Mouse (Mus musculus) forelimb bud, embryonic 11.5 days (tissue): Measurements from ENCODE around the gene Ccdc33.

Source experiments
- DNase-seq: peaks from one replicate; pipeline ENCODE4 v3.0.0-alpha.2; 2012; ENCODE audit warnings: low read depth, low spot score

Ccdc33 gene

DNA sequence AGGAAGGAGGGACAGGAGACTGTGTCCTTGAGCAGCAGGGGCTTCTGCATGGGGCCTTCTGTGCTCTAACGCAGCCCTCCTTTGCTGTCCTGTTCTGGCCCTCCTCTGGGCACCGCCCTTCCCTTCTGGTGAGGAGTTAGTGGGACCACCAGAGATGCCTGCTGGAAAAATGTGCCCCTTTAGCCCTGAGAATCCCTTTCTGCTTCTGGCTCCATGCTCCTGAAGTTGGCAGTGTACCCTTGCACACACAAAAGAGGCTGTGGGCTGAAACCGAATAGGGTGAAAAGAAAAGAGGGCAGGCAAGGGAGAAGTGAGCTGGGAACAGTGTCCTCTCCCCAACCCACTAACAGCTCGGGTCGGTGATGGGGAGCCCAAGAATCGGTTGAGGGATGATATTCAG lies 69.4 kb downstream of the Ccdc33 start:
- no peak for DNase-seq

DNA sequence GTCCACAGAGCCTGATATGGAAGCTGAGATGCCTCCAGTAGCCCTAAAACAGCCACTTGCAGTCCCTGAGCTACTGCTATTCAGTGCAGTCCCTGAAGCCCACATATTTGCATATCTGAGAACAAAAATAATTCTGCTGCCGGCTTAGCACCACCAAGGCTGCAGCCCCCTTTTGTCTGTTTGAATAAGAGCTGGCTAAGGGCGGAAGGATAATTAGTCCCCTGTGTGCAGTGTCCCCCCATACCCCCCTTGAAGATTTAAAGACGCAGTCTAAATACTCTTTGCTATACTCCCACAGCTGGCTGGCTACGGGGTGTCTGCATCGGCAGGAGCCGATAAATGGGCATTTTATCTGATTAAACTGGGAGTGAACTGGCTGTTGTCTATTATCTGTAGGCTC lies 70.0 kb downstream of the Ccdc33 start:
- no peak for DNase-seq

- DNase-seq = no peak
Observed at GRCm38 (mm10) chr9:58047061-58047460, 71.6 kb downstream of the Ccdc33 start.

GRCm38 (mm10) chr9:58045646-58046045 lies 73.0 kb downstream of the Ccdc33 start:
- no peak for DNase-seq

DNA sequence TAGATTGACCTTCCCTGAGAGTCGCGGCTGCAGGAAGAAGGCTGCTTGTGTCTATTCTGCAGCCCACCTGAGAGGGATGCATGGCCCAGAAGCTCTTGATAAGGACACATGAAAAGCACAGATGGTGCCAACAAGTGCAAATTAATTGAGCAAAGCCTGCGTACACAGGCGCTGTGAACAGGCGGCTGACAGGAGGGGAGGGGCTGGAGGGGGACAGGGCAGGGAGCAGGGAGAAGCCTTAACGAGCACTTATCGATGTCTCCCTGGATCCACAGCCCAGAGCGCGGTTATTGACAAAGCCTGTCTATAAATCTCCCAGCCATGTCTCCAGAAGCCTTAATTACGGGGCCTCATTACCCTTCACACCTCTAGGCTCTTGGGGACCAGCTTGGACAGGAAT lies 73.8 kb downstream of the Ccdc33 start:
- DNase-seq = no peak

DNA sequence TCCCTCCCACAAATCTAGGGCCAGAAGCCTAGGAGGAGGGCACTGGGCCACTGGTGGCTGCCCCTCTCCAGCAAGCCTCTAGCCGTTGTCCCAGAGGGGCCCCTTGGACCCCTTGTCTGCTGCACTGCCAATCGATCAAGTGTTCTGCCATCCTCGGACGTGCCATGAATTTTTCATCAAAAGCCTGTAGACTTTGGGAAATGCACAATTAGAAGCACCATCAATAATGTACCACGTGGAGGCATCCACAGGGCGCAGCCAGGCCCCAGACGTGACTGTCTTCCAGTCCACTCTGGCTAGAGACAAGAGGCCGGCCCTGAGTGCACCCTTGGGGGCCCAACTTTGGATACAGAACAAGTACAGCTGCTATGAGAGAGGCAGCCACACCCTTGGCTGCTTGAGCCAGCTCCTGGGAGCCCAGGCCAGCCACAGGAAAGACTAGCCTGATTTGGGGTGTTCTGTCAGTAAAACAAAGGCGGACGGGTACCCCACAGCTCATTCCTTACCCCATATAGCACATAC lies 75.1 kb downstream of the Ccdc33 start:
- DNase-seq = no peak

DNA sequence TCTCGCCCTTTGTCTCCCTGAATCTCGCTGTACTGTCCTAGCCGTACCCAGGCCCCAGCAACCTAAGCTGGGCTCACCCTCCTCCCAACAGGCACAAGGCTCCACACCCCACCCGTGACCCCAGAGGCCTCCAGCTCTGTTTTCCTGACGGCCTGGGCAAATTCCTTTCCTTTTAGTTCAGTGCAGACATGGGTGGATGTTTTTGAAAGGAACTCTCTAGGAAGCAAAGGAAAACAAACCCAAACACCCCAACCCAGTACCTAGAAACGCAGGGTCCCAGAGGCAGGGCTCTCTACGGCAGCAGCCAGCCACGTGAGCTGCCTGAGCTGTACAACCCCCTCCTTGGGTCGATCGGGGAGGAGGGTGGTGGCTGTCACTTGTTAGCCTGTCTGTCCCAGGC lies 76.2 kb downstream of the Ccdc33 start:
- no peak for DNase-seq

DNA sequence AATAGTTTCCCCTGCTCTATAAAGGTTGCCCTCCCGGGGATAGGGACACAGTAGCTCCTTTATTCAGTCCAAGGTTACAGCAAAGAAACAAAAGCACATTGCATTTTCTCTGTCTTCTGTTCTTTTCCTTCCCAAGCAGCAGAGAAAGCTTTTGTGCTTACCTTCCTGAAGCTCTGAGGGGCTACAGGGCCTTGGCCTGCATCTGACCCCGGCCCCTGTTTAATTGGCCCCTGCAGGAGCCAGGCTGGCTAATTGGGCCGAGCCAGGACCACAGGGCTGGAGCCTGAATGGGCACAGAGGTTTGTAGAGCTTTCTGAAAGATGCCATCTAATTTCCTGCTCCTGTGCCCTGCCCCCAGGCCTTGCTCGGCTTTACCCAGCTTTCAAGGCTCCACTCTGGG lies 77.6 kb downstream of the Ccdc33 start:
- DNase-seq = peak; percentile 27

DNA sequence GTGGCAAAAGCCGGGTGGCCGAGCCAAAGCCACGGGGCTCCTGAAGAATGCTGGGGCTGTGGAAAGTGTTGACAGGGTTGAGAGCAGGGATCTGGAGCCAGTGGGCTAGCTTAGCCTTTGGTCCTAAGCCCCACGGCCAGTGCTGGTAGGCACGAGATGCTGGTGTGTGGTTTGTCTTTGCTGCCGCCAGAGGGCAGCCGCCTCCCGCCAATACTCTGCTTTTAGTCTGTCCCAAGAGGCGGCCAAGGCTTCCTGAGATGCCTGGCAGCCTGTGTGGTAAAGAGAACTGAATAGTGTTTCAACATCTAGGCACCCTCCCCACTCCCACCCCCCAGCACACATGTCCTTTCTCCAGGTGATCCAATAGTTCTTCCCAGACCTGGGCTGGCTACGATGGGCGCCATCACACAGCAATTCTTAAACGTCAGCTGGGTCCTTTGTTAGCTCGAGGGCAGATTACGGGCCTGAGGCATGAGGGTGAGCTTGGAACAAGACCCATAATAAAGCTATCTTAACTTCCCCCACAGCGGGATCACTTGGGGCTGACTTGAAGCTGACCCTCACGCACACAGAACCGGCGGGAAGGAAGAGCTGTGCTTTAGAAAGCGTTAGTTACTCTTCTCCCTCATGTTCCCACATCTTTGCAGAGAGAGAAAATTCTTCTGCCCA lies 80.0 kb downstream of the Ccdc33 start:
- peak; percentile 79 for DNase-seq

GRCm38 (mm10) chr9:58036961-58037360 lies 81.7 kb downstream of the Ccdc33 start:
- no peak for DNase-seq

DNA sequence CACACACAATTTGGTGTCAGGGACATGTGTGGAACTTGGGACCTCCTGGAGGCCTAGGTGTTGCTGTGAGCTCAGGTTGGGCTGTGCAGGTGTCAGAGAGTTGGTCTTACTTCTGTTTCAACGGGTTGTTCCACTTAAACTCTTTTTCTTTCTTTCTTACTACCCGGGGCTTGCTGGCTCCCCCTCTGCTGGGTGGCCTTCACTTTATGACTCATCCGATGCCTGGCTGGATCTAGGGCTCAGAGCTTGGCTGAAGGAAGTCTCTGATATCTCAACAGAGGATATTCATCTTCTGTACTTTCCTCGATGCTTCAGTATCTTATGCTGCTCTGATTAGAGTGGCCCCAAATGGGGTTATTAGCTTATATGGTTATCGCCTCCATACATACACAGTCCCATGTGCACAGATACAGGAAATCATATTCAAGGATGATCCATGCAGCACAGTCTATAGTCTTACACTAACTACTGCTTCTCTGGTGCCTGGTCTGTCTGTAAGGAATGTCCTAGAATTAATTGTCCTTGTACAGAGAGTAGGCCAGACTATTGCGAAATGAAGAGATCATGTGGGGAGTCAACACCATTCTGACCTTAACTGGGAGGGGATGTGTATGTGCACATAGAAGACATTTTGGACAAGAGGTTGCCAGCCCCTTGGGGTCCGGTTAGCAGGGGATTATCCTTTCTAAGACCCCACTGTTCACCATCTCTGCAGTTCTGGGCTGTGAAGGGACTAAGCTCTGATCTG lies 82.5 kb downstream of the Ccdc33 start:
- no peak for DNase-seq

DNA sequence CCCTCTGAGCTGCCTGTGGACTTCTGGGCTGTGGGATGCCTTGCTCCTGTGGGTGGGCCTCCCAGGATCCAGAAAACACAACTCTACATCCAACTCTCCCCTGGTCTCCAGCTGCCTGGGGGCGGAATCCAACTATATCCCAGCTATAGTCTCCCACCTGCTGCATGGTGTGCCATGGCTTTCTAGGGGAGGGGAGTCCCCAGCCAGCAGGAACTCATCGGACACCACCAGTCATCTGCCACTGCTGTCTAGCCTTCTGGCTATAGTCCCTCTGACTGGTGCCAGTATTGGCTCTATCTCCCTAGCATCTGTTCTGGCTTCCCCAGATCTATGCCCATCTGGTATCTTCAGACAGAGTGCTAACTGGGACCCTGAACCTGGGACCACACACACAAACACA lies 83.1 kb downstream of the Ccdc33 start:
- no peak for DNase-seq

- no peak for DNase-seq
Observed at GRCm38 (mm10) chr9:58031895-58032294, 86.7 kb downstream of the Ccdc33 start.

DNA sequence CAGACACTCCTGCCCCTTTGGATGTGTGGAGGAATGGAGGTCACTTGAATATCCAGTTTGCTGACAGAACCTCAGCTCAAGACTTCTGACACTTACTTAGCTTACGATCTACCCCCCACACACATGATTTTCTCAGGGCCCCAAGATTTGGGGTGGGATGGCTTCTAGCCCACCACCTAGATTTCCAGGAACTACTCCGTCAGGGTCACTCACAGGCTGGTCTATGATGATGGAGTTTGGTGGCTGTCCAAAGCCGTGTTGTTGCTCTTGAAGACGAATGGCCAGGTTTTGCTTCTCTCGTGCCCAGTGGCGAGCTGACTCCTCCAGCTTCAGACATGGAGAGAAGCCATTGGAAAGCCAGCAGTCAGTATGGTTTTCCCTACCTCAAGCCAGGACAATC lies 89.0 kb downstream of the Ccdc33 start:
- no peak for DNase-seq

- no peak for DNase-seq
Observed at GRCm38 (mm10) chr9:58028841-58029240, 89.8 kb downstream of the Ccdc33 start.

- DNase-seq = no peak
Observed at GRCm38 (mm10) chr9:58027426-58028180, 91.0 kb downstream of the Ccdc33 start.

DNA sequence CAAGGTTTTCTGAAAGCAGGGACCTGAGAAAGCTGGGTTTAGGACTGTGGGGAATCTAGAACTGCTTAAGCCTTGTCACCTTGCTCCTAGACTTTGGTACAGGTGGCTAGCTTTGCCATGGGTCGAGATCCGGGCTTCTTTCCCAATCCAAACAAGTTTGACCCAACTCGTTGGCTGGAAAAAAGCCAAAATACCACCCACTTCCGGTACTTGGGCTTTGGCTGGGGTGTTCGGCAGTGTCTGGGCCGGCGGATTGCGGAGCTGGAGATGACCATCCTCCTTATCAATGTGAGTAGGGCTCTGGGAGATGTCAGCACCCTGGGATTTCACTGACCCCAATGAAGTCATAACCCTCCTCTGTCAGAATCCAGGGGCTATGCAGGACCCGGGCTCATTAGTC lies 92.6 kb downstream of the Ccdc33 start:
- no peak for DNase-seq

DNA sequence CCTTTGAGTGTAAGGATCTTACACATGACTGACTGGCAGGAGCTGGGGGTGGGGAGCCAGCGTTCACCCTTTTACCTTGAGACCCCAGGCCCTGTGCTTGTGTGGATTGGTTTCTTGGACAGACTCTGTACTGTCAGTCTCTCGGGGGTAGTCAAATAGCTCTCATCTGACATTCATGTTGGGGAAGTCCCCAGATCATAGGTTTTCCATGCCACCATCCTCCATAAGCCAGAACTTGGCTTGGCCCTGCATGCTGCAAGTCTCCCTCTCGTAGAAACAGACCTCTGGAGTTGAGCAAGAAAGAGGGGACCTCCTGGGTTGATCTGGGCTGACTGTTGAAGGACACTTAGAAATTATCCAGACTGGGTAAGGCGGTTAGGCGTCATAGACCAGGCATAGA lies 100.2 kb downstream of the Ccdc33 start:
- DNase-seq = no peak

DNA sequence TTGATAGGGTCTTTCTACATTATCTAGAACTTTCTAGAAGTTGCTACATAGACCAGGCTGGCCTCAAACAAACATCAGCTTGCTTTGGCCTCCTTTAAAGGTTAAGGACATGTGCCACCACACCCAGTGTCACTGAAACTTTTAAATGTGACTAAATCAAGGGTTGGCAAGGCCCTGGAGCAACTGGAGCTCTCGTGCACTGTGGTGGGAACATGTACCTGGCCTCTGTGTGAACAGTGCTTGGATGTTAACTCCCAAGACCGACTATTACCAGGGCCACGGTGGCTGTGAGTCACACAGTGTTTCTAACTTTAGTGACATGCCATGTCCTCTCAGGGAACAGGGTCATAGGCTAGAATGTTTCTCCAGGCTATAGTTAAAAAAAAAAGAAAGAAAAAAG lies 101.7 kb downstream of the Ccdc33 start:
- DNase-seq = no peak

DNA sequence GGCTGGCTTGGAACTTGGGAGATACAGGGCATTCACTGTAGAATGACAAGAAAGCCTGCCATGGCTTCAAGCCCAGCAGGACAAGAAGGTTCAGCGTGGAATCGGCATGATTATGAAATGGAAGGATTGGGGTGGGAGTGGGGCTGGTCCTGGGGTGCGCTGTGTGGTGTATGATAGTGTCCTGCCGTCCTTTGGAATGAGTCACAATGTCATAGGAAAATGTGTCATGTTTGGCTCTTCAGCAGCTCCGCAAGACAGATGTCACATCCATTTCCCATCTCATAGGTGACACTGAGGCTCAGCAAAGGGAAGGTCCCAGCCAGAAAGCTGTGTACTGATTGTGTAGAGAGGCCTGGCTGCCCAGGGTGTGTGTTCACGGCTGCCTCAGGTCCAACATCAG lies 102.8 kb downstream of the Ccdc33 start:
- no peak for DNase-seq

DNA sequence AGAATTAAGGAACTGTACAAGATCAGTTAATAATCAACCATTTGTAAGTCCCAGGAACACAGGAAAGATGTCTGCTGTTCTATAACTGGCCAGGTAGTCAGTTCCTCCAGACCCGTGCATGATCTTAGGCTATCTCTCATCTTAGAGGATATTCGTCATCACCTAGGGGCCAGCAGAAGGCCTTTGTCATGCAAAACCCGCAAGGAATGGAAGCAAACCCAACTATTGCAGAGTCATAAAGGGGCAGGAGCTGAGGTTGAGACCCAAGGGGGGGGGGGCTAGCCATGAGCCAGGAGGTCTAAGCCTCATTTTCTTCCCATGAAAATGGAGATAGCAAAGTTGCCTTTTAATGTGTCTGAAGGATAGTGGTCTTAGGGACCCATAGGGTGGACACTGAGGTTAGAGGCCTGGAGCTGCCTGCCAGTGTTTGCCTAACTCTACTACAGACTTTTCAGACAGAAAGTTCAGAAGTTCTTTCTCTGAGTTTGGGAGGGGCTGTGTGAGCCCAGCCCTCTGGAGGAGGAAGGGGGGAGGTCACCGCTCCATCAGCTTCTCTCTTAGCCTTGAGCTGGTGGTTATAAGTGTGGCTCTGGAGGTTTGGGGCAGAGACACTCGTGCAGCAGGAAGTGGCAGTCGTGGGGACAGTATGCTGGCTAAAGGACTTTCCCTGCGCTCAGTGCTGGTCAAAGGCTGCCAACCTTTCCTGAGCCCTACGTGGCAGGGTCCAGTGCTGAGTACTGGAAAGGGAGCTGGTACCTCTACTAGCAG lies 104.0 kb downstream of the Ccdc33 start:
- no peak for DNase-seq

DNA sequence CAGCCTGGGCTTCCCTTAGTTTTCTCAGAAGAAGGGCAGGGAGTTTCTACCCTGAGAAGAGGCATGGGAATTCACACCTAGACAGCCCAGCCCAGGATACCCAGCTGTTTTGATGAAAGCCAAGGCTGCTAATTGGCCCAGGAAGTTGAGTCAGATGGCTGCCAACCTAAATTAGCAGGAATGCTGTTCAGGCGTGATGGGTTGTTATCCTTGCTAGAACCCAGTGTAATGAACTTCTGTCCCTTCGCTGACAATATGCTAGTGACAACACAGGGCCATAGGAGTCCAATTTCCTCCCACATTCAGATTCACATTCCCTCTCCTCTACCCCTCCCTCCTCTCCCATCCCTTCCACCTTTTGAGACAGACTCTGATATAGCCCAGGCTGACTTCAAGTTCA lies 105.7 kb downstream of the Ccdc33 start:
- no peak for DNase-seq
